Mouse (Mus musculus): ENCODE measurements at regions not wholly inside any gene's neighbourhood (a gene's known extent, or its start where the extent isn't known, plus 50 kb on each side); places are given as distances from the start of the nearest gene placed in this dataset.

DNA sequence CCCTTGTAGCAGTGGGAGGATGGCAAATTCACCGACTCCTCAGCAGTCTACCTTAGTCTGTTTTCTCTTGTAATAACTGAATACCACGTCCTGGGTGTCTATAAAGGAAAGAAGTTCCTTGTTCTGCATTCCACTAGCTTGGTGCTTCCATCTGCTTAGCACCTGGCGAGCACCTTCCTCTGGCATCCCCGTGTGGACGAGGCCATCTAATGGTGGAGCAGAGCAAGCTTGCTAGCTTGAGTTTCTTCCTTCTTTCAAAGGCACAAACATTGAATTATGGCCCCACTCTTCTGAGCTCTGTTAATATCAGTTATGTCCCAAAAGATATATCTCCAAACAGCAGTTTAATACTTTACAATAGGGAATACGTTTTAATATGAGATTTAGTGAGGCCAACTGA is 62.6 kb upstream of the Mrps9 start:
- TF ChIP-seq CTCF (IDR thresholded peaks at IDR 0.05; ENCODE audit: borderline replicate concordance, extremely low read depth, insufficient read depth, insufficient read length) (no peak), POLR2A (IDR thresholded peaks at IDR 0.05; ENCODE audit: borderline replicate concordance, extremely low read depth, insufficient read depth, insufficient read length, poor library complexity, severe bottlenecking) (no peak)

Measured in brain, embryonic 14.5 days (tissue).